Mouse (Mus musculus): Measurements from ENCODE around the gene Klc2.
A peak's percentile ranks its signal among the peaks of the same experiment; 100 is the strongest.
"Not testable (repeated sequence)": the region's sequence is repeated elsewhere in the genome, so short reads cannot be mapped to it uniquely, and the experiment has no call there.

The Klc2 gene

GRCm38 (mm10) chr19:5118384-5118698, at the start of gene Klc2:
TSS of gene Klc2 (minus strand) at chr19:5118560.
- DNase-seq (ENCODE audit: low read depth, low spot score) = no peak

DNA sequence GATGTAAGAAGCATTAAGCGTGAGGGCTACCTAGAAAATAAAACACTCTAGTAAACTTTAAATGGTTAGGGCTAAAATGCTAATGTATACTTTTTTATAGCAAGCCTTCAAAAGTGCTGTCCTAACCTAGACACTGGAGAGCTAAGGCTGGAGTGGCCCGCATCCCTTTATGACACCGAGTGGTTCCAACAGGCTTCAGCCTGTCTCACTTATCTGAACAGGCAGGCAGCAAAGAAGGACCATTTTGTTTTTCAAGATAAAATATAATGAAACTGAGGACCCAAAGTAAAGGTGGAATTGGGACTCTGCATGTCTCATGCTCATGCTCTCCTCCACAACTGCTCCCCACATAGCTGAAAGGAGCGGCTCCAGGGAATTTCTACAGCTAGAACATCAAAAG, 49.1 kb upstream of the Klc2 start:
- DNase-seq (ENCODE audit: low read depth, low spot score) = no peak

GRCm38 (mm10) chr19:5164380-5164779, 46.0 kb upstream of the Klc2 start:
- DNase-seq (ENCODE audit: low read depth, low spot score) = peak; percentile 26

DNA sequence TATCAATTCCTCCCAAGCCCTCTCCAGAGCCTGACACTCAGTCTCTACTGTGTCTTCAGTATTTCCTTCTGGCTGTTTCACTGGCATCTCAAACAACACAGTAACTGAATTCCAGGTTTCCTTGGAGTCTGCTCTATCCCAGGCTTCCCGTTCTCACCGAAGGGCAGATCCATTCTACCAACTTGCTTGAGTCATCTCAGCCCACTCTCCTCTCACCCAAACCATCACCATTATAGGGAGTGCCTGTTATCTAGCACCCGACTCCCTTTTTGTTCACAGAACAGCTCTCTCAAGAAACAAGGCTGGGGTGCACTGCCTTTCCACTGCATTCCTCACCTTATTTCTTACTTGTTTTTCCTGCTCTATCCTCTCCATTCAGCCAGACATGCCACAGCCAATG, 43.6 kb upstream of the Klc2 start:
- no peak for DNase-seq (ENCODE audit: low read depth, low spot score)

GRCm38 (mm10) chr19:5152261-5152660, 33.9 kb upstream of the Klc2 start:
- DNase-seq (ENCODE audit: low read depth, low spot score) = no peak

GRCm38 (mm10) chr19:5151741-5152140, 33.4 kb upstream of the Klc2 start:
- no peak for DNase-seq (ENCODE audit: low read depth, low spot score)

- DNase-seq (ENCODE audit: low read depth, low spot score) = peak; percentile 27
Observed at GRCm38 (mm10) chr19:5151331-5151730, 33.0 kb upstream of the Klc2 start.

- DNase-seq (ENCODE audit: low read depth, low spot score) = no peak
Observed at GRCm38 (mm10) chr19:5150358-5150757, 32.0 kb upstream of the Klc2 start.

DNA sequence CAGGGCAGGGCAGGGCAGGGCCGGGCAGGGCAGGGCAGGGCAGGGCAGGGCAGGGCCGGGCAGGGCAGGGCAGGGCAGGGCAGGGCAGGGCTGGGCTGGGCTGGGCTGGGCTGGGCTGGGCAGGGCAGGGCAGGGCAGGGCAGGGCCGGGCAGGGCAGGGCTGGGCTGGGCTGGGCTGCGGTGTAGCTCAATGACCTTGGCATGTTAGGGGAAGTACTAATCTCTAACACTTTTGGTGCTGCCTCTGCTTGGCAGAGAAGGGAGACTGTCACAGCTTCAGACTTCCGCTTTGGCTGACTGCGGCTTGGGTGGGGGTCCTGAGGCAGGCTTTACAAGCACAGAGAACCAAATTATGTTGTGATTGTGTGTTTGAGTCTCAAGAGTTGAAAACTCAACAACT, 30.7 kb upstream of the Klc2 start:
- not testable (repeated sequence) for DNase-seq (ENCODE audit: low read depth, low spot score)

DNA sequence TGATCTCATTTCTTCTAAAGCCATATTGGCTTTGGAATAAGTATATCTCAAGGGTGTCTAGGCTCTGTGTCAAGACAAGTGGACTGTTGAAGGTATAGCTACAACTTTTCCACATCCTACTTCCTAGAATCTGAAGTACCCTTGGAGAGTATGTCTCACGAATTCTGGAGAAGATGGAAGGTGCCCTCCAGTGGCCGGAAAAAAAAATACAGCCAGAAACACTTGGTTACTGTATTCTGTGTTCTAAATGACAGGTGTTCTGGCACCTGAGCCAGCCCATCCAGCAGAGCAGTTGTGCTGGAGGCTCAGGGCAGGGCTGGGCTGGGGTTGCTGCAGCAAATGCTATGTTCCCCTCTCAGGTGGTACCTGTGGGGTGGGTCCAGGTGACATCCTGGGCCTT, 21.3 kb upstream of the Klc2 start:
- DNase-seq (ENCODE audit: low read depth, low spot score) = no peak

DNA sequence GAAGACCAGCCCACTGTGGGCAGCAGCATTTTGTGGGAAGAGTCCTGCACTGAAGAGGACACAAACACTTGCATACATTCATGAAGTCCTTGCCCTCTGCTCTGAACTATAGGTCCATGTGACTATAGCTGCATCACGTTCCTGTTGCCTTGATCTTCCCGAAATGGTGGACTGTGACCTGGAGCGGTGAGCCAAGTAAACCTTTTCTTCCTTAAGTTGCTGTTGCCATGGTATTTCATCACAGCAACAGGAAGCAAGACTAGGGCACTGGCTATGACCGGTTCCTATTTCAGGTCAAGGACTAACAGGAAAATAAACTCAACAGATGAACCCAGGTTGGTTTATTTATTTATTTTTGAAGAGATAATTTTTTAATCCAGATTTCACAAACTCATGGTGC, 12.9 kb upstream of the Klc2 start:
- no peak for DNase-seq (ENCODE audit: low read depth, low spot score)

DNA sequence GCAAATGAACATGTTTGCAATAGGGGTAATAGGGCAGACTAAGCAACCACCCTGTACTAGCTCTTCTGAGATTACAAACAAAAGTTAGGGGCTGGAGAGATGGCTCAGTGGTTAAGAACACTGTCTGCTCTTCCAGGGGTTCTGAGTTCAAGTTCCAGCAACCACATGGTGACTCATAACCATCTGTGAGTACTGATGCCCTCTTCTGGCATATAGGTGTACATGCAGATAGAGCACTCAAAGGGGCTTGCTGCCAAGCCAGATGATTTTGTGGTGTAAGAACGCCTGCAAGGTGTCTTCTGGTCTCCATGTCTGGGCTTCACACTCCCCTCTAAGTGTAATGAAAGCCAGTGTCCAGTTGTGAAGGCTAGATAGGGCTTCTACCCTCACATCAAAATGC, 11.4 kb upstream of the Klc2 start:
- DNase-seq (ENCODE audit: low read depth, low spot score) = no peak

GRCm38 (mm10) chr19:5124055-5124614, 5.8 kb upstream of the Klc2 start:
- no peak for DNase-seq (ENCODE audit: low read depth, low spot score)

GRCm38 (mm10) chr19:5123241-5123640, 4.9 kb upstream of the Klc2 start:
- DNase-seq (ENCODE audit: low read depth, low spot score) = no peak

DNA sequence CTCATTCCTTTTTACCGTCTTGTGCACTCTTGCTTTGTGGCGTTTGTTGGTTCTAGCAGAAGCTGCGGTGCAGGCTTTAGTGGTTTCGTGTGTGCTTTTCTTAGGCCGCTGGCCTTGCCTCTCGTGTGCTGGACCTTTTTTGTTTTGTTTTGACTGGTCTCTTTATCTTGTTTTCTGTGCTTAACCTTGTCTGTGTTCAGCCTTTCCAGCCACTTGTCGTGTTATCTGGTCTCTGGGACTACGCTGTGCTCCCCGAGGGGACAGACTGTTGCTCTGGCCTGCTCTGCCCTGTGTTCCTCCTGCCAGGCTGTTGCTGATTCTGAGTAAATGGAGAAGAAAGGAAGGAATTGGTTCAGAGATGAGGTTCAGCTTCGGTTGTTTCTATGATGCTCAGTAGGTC, 4.1 kb upstream of the Klc2 start:
- DNase-seq (ENCODE audit: low read depth, low spot score) = no peak

- no peak for DNase-seq (ENCODE audit: low read depth, low spot score)
Observed at GRCm38 (mm10) chr19:5117494-5118383, 621 bp downstream of the Klc2 start.

DNA sequence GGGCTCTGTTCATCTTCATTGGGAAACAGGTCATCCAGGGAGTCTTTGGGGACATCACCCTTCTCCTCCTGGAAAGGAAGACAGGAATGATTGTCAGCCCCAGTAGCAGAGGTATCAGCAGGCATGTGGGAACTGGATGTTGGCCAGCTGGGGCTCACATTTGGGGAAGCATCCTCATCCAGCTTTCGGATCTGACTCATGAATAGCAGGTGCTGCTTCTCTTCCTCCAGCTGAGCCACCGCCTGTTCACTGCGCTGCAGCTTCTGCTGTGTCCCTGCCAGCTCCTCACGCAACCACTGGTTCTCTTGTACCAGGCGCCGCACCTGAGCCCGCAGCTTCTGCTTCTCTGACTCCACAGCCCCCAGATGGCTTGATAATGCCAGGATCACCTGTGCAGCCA, 4.6 kb downstream of the Klc2 start:
- DNase-seq (ENCODE audit: low read depth, low spot score) = no peak

DNA sequence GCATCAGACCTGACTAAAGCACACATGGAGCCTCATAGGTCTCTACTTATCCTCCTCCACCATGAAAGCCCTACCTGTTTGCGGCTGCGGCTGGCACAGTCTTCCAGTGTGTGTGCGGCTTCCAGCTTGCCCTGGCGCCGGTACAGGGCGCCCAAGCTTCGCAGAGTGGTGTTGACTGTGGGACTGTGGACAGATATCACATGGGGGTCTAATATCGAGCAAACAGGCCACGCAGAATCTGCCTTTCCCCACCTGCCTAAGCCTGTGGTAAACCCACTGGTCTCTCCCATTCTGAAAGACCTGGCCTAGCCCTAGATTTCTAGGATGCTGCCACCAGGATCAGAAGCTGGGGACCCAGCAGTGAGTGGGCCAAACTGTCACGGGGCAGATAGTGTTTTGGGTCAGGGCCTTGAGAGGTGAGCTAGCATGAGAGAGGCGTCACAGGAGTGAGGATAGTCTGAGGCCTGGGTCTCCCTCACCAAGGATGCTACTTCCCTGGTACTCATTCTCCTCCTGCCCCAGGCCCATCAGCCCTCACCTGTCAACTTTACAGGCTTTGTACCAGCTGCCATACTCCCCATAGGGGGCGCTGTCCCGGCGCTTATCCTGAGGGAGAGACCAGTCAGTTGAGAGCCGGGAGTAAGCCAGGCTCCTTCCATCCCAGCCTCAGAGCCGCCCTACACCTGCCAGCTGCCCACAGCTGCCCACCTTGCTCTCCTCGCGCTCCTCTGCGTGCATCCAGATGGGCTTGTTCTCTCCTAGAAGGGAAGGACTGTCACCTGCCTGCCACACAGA, 8.5 kb downstream of the Klc2 start:
- DNase-seq (ENCODE audit: low read depth, low spot score) = no peak

- no peak for DNase-seq (ENCODE audit: low read depth, low spot score)
Observed at GRCm38 (mm10) chr19:5108702-5109101, 9.7 kb downstream of the Klc2 start.

DNA sequence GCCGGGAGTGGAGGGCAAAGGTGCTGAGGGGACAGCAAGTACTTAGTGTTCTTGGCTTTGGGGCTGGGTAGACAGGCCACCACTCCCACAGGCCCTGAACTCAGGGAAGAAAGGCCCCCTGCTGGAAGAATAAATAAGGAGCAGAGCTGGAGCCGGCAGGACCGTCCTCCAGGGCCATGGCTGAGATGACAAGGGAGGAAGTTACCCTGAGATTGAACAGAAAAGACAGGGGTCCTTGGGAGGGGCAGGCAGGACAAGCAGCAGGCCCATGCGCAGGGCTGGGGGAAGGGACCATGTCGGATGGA, 10.1 kb downstream of the Klc2 start:
- DNase-seq (ENCODE audit: low read depth, low spot score) = no peak

- no peak for DNase-seq (ENCODE audit: low read depth, low spot score)
Observed at GRCm38 (mm10) chr19:5107556-5108270, 10.6 kb downstream of the Klc2 start.

DNA sequence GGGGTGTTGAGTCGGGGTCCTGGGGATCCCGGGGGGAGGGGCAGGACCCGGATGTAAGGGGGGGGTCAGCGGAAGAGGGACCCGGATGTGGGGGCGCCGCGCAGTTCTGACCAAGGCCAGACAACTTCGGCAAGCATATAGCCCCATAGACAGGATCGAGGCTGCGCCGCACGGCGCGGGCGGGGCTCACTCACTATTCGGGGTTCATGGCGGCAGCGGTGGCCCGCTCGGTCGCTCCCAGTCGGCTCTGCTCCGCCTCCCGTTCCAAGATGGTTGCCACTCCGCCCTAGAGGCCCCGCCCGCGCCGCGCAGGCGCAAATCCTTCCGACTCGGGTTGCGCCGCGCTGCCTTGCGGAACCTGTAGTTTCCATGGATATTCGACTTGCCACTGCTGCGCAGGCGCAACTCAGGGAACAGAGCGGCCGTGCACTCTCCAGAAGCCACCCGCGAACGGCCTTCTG, 11.6 kb downstream of the Klc2 start, which contains the start of gene Rab1b:
Gene Rab1b, minus strand, starts transcription at position 342 of the 461 bp plus-strand sequence.
- DNase-seq (ENCODE audit: low read depth, low spot score) = peak; percentile 98
